Mouse (Mus musculus) MEL (cell line): Measurements from ENCODE around the gene Trpm4.
A peak's percentile ranks its signal among the peaks of the same experiment; 100 is the strongest.

ENCODE experiments used
- CHD1 ChIP-seq: IDR thresholded peaks from 2 replicates; pipeline ENCODE4 v1.6.1; 2012; ENCODE audit warnings: low read depth, mild to moderate bottlenecking, inconsistent platforms, low read length, improper control_type of control experiment
- CHD2 ChIP-seq: IDR thresholded peaks from 2 replicates; pipeline ENCODE4 v1.6.1; 2011; ENCODE audit warnings: low read length, improper control_type of control experiment
- CTCF ChIP-seq, 3 experiments: IDR thresholded peaks in 2 of 3; conservative IDR thresholded peaks in 1 of 3; 2 replicates each; pipeline ENCODE4 v1.5.1; 2011 to 2012; ENCODE audit warnings: low read length in 3 of 3, low read depth in 2 of 3, mild to moderate bottlenecking in 2 of 3, improper control_type of control experiment in 1 of 3, inconsistent platforms in 1 of 3, mixed read lengths in 1 of 3, moderate library complexity in 1 of 3; ENCODE audit not compliant: control insufficient read depth in 1 of 3, insufficient read depth in 1 of 3, poor library complexity in 1 of 3, severe bottlenecking in 1 of 3
- POLR2A ChIP-seq, 2 experiments: IDR thresholded peaks; 2 replicates each; pipeline ENCODE4 v1.6.1; 2011 to 2012; ENCODE audit warnings: low read length in 2 of 2, mild to moderate bottlenecking in 2 of 2, control low read depth in 1 of 2, improper control_type of control experiment in 1 of 2, low read depth in 1 of 2, moderate library complexity in 1 of 2; ENCODE audit not compliant: control insufficient read depth in 1 of 2, insufficient read depth in 1 of 2, poor library complexity in 1 of 2
- ZNF384 ChIP-seq: IDR thresholded peaks from 2 replicates; pipeline ENCODE4 v1.6.1; 2012; ENCODE audit warnings: low read depth, mild to moderate bottlenecking, inconsistent platforms, low read length, improper control_type of control experiment

DNA sequence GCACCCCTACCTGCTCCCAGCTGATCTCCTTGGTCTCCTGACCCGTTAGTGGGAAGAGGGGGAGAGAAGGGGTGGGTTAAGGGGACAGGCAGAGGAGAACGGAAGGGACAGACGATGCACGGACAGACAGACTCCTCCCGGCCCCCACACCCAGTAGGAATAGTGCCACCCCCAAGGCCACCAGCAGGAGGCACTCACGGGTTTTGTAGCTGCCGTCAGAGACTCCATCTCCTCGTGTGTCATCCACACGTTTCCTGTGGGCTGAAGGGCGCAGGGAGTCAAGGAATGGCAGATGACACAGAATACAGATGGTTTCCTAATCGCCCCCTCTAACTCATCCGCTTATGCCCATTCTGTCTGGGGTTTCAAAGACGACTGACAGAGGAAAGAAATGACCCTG is 10.0 kb upstream of the Trpm4 start:
- TF ChIP-seq CTCF (IDR thresholded peaks at IDR 0.05 in 2 of 3, conservative IDR thresholded peaks at IDR 0.05 in 1 of 3; ENCODE audit: control insufficient read depth in 1 of 3, insufficient read depth in 1 of 3, low read depth in 2 of 3, low read length in 3 of 3, poor library complexity in 1 of 3, severe bottlenecking in 1 of 3) (peak; percentile 41 to 54 (median 42)), CHD2 (no peak), ZNF384 (no peak), POLR2A (IDR thresholded peaks at IDR 0.05; ENCODE audit: control insufficient read depth in 1 of 2, insufficient read depth in 1 of 2, low read depth in 1 of 2, low read length in 2 of 2, poor library complexity in 1 of 2) (no peak), CHD1 (no peak)
